Mouse (Mus musculus): ENCODE results near the gene Dhrs3. TPM values are rescaled to one million over a fixed set of nuclear protein-coding genes. Genes with fewer than 3 reads are reported as not detected.

Dhrs3 gene
- polyA plus RNA-seq (2011; ENCODE audit: insufficient read length, low read depth, missing spikeins), result 21.9 and 23.8 TPM in 2 replicates

DNA sequence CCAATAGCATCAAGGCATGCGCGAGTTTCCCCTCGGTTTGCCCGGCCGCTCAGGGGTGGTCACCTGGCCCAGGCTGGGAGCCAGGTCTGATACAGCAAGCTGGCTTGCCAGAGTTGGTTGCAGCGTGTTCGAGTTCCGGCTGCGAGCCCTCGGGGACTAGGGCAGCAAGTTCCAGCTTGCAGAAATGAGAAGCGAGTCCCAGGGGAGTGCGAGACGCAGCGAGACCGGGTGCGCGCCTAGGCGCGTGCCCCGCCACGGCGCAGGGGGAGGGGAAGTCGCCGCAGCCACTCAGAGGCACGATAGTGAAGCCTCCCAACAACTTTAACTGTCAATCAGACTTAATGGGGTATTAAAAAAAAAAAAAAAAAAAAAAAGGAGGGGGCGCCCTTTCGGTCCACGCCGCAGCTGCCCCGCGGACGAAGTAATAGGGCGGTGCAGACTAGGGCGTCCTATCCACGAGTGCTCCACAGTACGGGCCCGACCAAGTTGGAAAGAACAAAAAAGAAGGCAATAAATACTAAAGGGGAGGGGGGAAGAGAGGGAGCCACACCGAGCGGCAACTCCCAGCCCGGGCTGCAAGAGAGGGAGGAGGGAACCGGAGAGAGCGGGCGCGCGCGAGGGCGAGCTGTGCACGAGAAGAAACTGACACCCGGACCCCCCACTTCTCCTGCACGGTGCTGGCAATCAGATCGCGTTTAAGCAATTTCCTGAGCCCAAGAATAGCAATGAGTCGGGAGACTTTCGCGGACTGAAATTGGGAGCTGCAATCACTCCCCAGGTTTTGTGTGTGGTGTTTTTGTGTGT lies at the start of gene Dhrs3:
TSS of gene Dhrs3 (plus strand) at position 695 of the 804 bp plus-strand sequence.
- H3K4me1 ChIP-seq (ENCODE audit: control insufficient read depth, insufficient read depth, low read length), result peaks cover 5% of the 10 kb centered on the region
- H3K4me3 ChIP-seq (ENCODE audit: insufficient read depth, low read length), result peak within 1 kb of the TSS; percentile 65
- TF ChIP-seq POLR2A (IDR thresholded peaks at IDR 0.05; ENCODE audit: low read depth, low read length) (0 out of 2 replicates have a peak, but pooled peaks have one; percentile 30), CTCF (IDR thresholded peaks at IDR 0.05; ENCODE audit: borderline replicate concordance, insufficient read depth, low read length) (no peak)
- H3K27ac ChIP-seq (ENCODE audit: insufficient read depth, low read length), result peak within 1 kb of the TSS; percentile 48

DNA sequence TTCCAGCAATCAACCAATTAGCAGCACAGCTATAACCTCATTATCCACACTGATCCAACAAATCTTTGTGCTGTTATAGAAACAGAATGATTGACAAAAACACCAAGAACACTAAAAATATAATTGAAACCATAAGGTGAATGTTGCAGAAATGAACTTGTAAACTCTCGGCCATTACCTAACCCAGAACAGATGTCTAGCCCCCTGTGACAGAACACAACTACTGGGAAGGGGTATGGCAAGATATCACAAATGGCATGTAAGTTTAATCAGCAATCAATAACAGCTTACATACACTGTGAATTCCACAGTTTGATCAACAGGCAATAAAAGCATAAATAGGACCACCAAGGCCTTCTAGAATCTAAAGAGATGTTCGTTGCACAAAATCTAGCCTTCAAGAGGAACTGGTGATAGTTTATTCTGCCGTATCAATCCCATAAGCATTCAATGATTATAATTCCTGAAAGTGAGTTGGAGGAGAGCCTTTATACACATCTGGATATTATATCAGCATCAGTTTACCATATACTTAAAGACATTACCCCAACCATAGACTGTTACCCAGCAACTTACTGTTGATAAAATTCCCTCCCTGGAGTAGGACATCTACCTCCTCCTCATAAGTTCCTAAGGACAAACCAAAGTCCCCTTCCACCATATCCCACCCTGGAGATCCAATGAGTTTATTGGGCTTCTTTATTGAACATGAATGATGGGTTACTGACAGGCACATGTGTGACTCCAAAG lies 30.7 kb upstream of the Dhrs3 start:
- TF ChIP-seq POLR2A (IDR thresholded peaks at IDR 0.05; ENCODE audit: low read depth, low read length) (no peak), CTCF (IDR thresholded peaks at IDR 0.05; ENCODE audit: borderline replicate concordance, insufficient read depth, low read length) (no peak)
- H3K27ac ChIP-seq (ENCODE audit: insufficient read depth, low read length), result no peak overlapping the region
- H3K4me3 ChIP-seq (ENCODE audit: insufficient read depth, low read length), result no peak overlapping the region
- H3K4me1 ChIP-seq (ENCODE audit: control insufficient read depth, insufficient read depth, low read length), result no peaks in the 10 kb centered on the region

DNA sequence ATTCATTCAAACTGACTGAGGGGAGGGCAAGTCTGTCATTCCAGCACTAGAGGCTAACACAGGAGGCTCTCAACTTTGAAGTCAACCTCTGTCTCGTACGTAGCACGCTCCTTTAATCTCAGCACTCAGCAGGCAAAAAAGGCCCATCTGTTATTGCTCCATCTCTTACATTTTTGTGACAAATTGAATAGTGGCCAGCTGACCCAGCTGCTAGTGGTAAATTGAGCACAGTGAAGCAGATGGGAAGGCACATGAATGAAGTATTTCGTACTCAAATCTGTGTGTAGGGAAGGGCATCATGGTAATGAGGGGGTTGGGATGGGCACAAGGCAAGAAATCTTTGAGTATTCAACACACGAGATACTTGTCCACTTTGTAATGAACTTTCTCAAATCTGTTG lies 24.7 kb upstream of the Dhrs3 start:
- H3K4me1 ChIP-seq (ENCODE audit: control insufficient read depth, insufficient read depth, low read length), result no peaks in the 10 kb centered on the region
- H3K27ac ChIP-seq (ENCODE audit: insufficient read depth, low read length), result no peak overlapping the region
- no peak for TF ChIP-seq CTCF (IDR thresholded peaks at IDR 0.05; ENCODE audit: borderline replicate concordance, insufficient read depth, low read length)
- no peak for TF ChIP-seq POLR2A (IDR thresholded peaks at IDR 0.05; ENCODE audit: low read depth, low read length)
- H3K4me3 ChIP-seq (ENCODE audit: insufficient read depth, low read length), result no peak overlapping the region

DNA sequence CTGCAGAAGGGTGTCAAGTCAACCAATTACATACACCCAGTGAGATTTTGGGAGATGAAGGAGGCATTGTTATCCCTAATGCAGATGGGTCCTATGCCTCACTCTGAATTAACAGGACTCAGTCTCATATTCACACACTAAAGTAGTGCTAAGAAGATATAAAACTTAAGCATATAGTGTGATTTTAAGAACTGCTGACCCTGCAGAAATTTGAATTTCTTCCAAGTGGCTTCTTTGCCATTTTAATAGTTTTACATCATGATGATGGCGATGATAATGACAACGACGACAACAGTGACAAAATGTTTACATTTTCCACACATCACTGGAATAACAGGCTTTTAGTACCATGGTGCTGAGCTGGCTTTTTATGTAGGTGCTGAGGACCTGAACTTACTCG lies 24.0 kb upstream of the Dhrs3 start:
- no peaks in the 10 kb centered on the region for H3K4me1 ChIP-seq (ENCODE audit: control insufficient read depth, insufficient read depth, low read length)
- TF ChIP-seq CTCF (IDR thresholded peaks at IDR 0.05; ENCODE audit: borderline replicate concordance, insufficient read depth, low read length) (no peak), POLR2A (IDR thresholded peaks at IDR 0.05; ENCODE audit: low read depth, low read length) (no peak)
- no peak overlapping the region for H3K4me3 ChIP-seq (ENCODE audit: insufficient read depth, low read length)
- no peak overlapping the region for H3K27ac ChIP-seq (ENCODE audit: insufficient read depth, low read length)

DNA sequence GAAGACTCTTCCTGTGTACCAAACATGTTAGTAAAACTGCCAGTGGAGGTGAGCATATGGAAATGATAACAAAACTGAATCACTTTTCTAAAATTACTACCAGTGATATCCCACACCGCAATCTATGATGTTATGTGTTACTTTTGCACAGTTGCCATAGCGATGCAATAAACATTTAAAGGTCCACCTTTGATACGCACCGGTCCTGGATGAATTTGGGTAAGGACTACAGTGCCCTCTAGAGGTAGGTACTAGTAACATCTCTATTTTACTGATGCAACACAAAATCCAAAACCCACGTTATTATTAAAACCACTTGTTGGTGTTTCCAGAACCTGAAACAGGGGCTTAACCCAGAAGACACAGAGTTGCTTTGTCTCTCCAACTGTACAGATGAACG lies 19.7 kb upstream of the Dhrs3 start:
- H3K27ac ChIP-seq (ENCODE audit: insufficient read depth, low read length), result no peak overlapping the region
- TF ChIP-seq CTCF (IDR thresholded peaks at IDR 0.05; ENCODE audit: borderline replicate concordance, insufficient read depth, low read length) (no peak), POLR2A (IDR thresholded peaks at IDR 0.05; ENCODE audit: low read depth, low read length) (no peak)
- no peak overlapping the region for H3K4me3 ChIP-seq (ENCODE audit: insufficient read depth, low read length)
- H3K4me1 ChIP-seq (ENCODE audit: control insufficient read depth, insufficient read depth, low read length), result peaks cover 6% of the 10 kb centered on the region; the same call in 1 of the 2 replicates

DNA sequence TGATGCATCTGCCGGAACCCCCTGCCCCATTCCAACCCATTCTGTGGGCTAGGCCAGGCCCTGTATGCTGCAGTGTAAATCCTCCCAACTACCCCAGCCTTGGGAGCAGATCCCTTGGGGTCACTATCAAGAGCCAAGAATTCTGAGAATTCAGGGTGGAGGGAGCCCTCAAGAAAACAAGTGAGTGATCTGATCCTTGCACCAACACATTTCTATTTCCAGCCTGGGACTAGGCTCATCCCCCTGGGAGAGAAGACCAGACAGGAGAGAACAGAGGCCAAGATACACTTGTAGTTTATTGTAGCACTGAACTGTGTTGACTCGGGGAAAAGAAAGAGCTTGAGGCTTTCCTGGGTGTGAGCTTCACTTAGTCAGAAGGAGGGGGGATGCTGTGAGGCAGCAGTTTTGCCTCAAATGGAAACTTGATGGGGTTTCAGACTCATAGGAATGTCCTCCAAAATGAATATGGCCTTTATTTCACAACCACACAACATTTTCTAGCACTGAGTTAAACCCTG lies 17.0 kb upstream of the Dhrs3 start:
- no peak overlapping the region for H3K4me3 ChIP-seq (ENCODE audit: insufficient read depth, low read length)
- peaks cover 6% of the 10 kb centered on the region for H3K4me1 ChIP-seq (ENCODE audit: control insufficient read depth, insufficient read depth, low read length)
- TF ChIP-seq CTCF (IDR thresholded peaks at IDR 0.05; ENCODE audit: borderline replicate concordance, insufficient read depth, low read length) (no peak), POLR2A (IDR thresholded peaks at IDR 0.05; ENCODE audit: low read depth, low read length) (no peak)
- peak overlapping the region; percentile 95 for H3K27ac ChIP-seq (ENCODE audit: insufficient read depth, low read length)

DNA sequence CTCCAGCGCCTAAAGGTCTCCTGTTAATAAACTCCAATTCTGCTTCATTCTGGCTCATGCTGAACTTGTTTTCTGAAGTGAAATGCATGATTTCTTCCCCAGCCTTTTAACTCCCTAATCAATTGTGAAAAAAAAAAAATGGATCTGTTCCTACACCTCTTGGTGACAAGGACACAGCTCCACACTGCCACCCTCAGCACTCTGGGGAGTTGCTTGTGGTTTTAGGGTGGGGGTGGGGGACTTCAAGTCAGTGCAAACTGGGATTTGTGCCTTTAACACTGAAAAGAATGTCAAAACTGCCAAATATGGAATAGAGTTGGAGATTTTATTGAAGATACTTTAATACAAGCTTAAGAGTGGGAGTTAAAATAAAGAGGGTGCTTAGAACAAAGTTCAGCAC lies 13.1 kb upstream of the Dhrs3 start:
- TF ChIP-seq POLR2A (IDR thresholded peaks at IDR 0.05; ENCODE audit: low read depth, low read length), result no peak
- TF ChIP-seq CTCF (IDR thresholded peaks at IDR 0.05; ENCODE audit: borderline replicate concordance, insufficient read depth, low read length), result no peak
- Histone ChIP-seq H3K4me1 (ENCODE audit: control insufficient read depth, insufficient read depth, low read length) (peaks cover 6% of the 10 kb centered on the region), H3K27ac (ENCODE audit: insufficient read depth, low read length) (peak overlapping the region; percentile 41), H3K4me3 (ENCODE audit: insufficient read depth, low read length) (no peak overlapping the region)

DNA sequence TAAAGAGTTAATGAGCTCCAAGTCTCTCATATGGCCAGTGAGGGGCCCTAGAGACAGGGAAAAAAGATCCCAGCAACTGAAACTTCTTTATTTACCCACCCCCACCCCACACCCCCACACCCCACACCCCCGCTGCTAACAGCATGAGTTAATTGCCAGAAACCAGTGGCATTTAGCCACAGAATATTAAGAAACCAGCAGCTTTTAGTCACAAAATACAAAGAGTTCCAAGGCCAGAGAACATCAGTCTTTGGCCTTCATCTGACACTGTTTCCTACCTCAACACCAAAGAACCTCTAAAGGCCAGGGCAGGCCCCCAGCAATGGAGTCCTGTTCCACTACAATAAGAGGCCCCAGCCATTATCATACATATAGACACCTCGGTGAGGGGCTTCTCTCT lies 11.3 kb upstream of the Dhrs3 start:
- Histone ChIP-seq H3K4me1 (ENCODE audit: control insufficient read depth, insufficient read depth, low read length) (peaks cover 1% of the 10 kb centered on the region; the same call in 1 of the 2 replicates), H3K27ac (ENCODE audit: insufficient read depth, low read length) (no peak overlapping the region), H3K4me3 (ENCODE audit: insufficient read depth, low read length) (no peak overlapping the region)
- TF ChIP-seq POLR2A (IDR thresholded peaks at IDR 0.05; ENCODE audit: low read depth, low read length) (no peak), CTCF (IDR thresholded peaks at IDR 0.05; ENCODE audit: borderline replicate concordance, insufficient read depth, low read length) (no peak)

DNA sequence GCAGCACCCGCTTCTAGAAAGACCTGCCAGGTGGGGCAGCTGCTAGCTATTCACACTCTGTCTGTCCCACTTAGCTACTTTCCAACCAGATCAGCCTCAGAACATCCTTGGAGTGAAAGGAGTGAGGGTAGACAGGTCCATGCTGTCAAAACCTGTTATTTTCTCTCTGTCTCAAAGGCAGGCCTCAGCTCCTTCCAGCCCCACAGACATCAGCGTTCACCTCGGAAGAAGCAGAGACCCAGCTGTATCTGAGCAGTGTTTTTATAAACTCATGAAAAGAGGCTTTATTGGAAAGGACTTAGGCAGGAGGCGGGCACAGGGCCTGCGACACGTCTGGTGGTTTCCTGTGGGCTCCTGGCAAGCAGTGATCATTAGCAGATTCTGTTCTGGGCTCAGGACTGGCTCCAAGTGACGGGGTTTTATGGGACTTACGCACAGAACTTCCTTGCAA lies 9.7 kb upstream of the Dhrs3 start:
- H3K4me1 ChIP-seq (ENCODE audit: control insufficient read depth, insufficient read depth, low read length), result no peaks in the 10 kb centered on the region; the same call in 1 of the 2 replicates
- no peak overlapping the region; the same call in 1 of the 2 replicates for H3K27ac ChIP-seq (ENCODE audit: insufficient read depth, low read length)
- no peak overlapping the region for H3K4me3 ChIP-seq (ENCODE audit: insufficient read depth, low read length)
- TF ChIP-seq POLR2A (IDR thresholded peaks at IDR 0.05; ENCODE audit: low read depth, low read length) (no peak), CTCF (IDR thresholded peaks at IDR 0.05; ENCODE audit: borderline replicate concordance, insufficient read depth, low read length) (no peak)
